Mouse (Mus musculus) C2C12 (cell line): ENCODE results near the gene Ppcs. TPM values are rescaled to one million over a fixed set of nuclear protein-coding genes. Genes with fewer than 3 reads are reported as not detected.

Experiments
- H3K27me3 ChIP-seq: one replicate; pipeline ENCODE4 v1.6.1; 2011; ENCODE audit not compliant: control insufficient read depth, insufficient read depth, insufficient read length
- H3K36me3 ChIP-seq: one replicate; pipeline ENCODE4 v1.6.1; 2011; ENCODE audit not compliant: control insufficient read depth, insufficient read depth
- H3K4me3 ChIP-seq: one replicate; pipeline ENCODE4 v1.5.1; 2011; ENCODE audit warnings: mild to moderate bottlenecking, control low read depth; ENCODE audit not compliant: poor library complexity, insufficient read depth, severe bottlenecking
- H3K79me2 ChIP-seq: one replicate; pipeline ENCODE4 v1.6.1; 2011; ENCODE audit not compliant: control insufficient read depth, insufficient read depth
- H3K79me3 ChIP-seq: one replicate; pipeline ENCODE4 v1.6.1; 2011; ENCODE audit warnings: low read depth, control low read depth
- H3ac ChIP-seq: one replicate; pipeline ENCODE3; 2011; ENCODE audit warnings: low read depth; ENCODE audit not compliant: control insufficient read depth, insufficient read length
- CEBPB ChIP-seq: IDR thresholded peaks from one replicate; pipeline ENCODE4 v1.6.1; 2011; ENCODE audit warnings: low read depth, mild to moderate bottlenecking, control low read depth, moderate library complexity
- CTCF ChIP-seq: IDR thresholded peaks from one replicate; pipeline ENCODE4 v1.5.1; 2011; ENCODE audit not compliant: control insufficient read depth, insufficient read depth, insufficient read length
- FOSL1 ChIP-seq: IDR thresholded peaks from one replicate; pipeline ENCODE4 v1.8.0; 2011; ENCODE audit warnings: mild to moderate bottlenecking, low read length; ENCODE audit not compliant: poor library complexity, insufficient read depth, severe bottlenecking
- MAX ChIP-seq: IDR thresholded peaks from one replicate; pipeline ENCODE4 v1.6.1; 2011; ENCODE audit warnings: mild to moderate bottlenecking, control low read depth
- MYOD1 ChIP-seq: IDR thresholded peaks from one replicate; pipeline ENCODE4 v1.6.1; 2011; ENCODE audit warnings: low read depth; ENCODE audit not compliant: control insufficient read depth, insufficient read length
- MYOG ChIP-seq: IDR thresholded peaks from one replicate; pipeline ENCODE4 v1.6.1; 2011; ENCODE audit not compliant: control insufficient read depth, insufficient read length; ENCODE audit errors: extremely low read depth
- USF1 ChIP-seq: IDR thresholded peaks from one replicate; pipeline ENCODE4 v1.6.1; 2011; ENCODE audit warnings: low read depth, mild to moderate bottlenecking, control low read depth, moderate library complexity
- polyA plus RNA-seq: library from polyadenylated mRNA; unstranded; fragments of >200 nt; fragmentation: generic; extraction: Trizol; gene quantifications from one replicate; pipeline ENCODE4 v1.2.1, GENCODE M21; 2012; ENCODE audit warnings: missing spikeins

Ppcs gene
- polyA plus RNA-seq, 1 experiment: 17.9 TPM

GRCm38 (mm10) chr4:119462457-119462856 lies 40.2 kb upstream of the Ppcs start:
- Histone ChIP-seq H3K27me3 (peaks cover 26% of the 10 kb centered on the region), H3ac (no peak overlapping the region), H3K4me3 (no peak overlapping the region), H3K79me2 (no peaks in the 10 kb centered on the region), H3K36me3 (no peaks in the 10 kb centered on the region), H3K79me3 (no peaks in the 10 kb centered on the region)
- TF ChIP-seq CEBPB (no peak), MAX (no peak), CTCF (no peak), MYOG (no peak), FOSL1 (no peak), MYOD1 (no peak), USF1 (no peak)

GRCm38 (mm10) chr4:119460728-119461141 lies 38.5 kb upstream of the Ppcs start:
- Histone ChIP-seq H3K36me3 (no peaks in the 10 kb centered on the region), H3K79me3 (no peaks in the 10 kb centered on the region), H3K4me3 (no peak overlapping the region), H3K79me2 (no peaks in the 10 kb centered on the region), H3ac (no peak overlapping the region), H3K27me3 (peaks cover 18% of the 10 kb centered on the region)
- TF ChIP-seq CEBPB: no peak
- TF ChIP-seq MYOG: no peak
- TF ChIP-seq FOSL1: no peak
- TF ChIP-seq MYOD1: no peak
- no peak for TF ChIP-seq MAX
- TF ChIP-seq USF1: no peak
- TF ChIP-seq CTCF: no peak

- H3K79me3 ChIP-seq: no peaks in the 10 kb centered on the region
- H3K36me3 ChIP-seq: no peaks in the 10 kb centered on the region
- H3K27me3 ChIP-seq: peaks cover 16% of the 10 kb centered on the region
- no peaks in the 10 kb centered on the region for H3K79me2 ChIP-seq
- no peak overlapping the region for H3K4me3 ChIP-seq
- H3ac ChIP-seq: no peak overlapping the region
- TF ChIP-seq FOSL1: no peak
- TF ChIP-seq CTCF: peak; percentile 1
These were observed 38.1 kb upstream of the Ppcs start for GRCm38 (mm10) chr4:119460296-119460695.

GRCm38 (mm10) chr4:119453533-119453932 lies 31.3 kb upstream of the Ppcs start:
- TF ChIP-seq MYOG (no peak), MAX (no peak), MYOD1 (no peak), FOSL1 (no peak), CEBPB (no peak), CTCF (no peak), USF1 (no peak)
- H3ac ChIP-seq: no peak overlapping the region
- H3K4me3 ChIP-seq: no peak overlapping the region
- H3K36me3 ChIP-seq: no peaks in the 10 kb centered on the region
- no peaks in the 10 kb centered on the region for H3K79me2 ChIP-seq
- no peaks in the 10 kb centered on the region for H3K79me3 ChIP-seq
- H3K27me3 ChIP-seq: peaks cover 17% of the 10 kb centered on the region

- H3K79me2 ChIP-seq: no peaks in the 10 kb centered on the region
- H3K79me3 ChIP-seq: no peaks in the 10 kb centered on the region
- H3K4me3 ChIP-seq: no peak overlapping the region
- H3ac ChIP-seq: no peak overlapping the region
- peaks cover 17% of the 10 kb centered on the region for H3K27me3 ChIP-seq
- no peak for TF ChIP-seq MYOD1
- no peak for TF ChIP-seq USF1
- TF ChIP-seq CEBPB: no peak
- TF ChIP-seq MAX: no peak
- TF ChIP-seq FOSL1: no peak
- TF ChIP-seq MYOG: no peak
- no peak for TF ChIP-seq CTCF
- no peaks in the 10 kb centered on the region for H3K36me3 ChIP-seq
These were observed 30.9 kb upstream of the Ppcs start for GRCm38 (mm10) chr4:119453128-119453527.

GRCm38 (mm10) chr4:119450436-119450835 lies 28.2 kb upstream of the Ppcs start:
- H3K36me3 ChIP-seq: no peaks in the 10 kb centered on the region
- H3K79me2 ChIP-seq: no peaks in the 10 kb centered on the region
- H3ac ChIP-seq: no peak overlapping the region
- H3K27me3 ChIP-seq: peaks cover 17% of the 10 kb centered on the region
- no peaks in the 10 kb centered on the region for H3K79me3 ChIP-seq
- no peak overlapping the region for H3K4me3 ChIP-seq
- no peak for TF ChIP-seq USF1
- no peak for TF ChIP-seq CTCF
- TF ChIP-seq MAX: no peak
- TF ChIP-seq FOSL1: no peak
- no peak for TF ChIP-seq MYOD1
- TF ChIP-seq MYOG: no peak
- TF ChIP-seq CEBPB: no peak
